Mouse (Mus musculus) urinary bladder, adult 2 months (tissue): Measurements from ENCODE around the gene Ltbp1. TPM values are rescaled to one million over a fixed set of nuclear protein-coding genes. Genes with fewer than 3 reads are reported as not detected.

Experiments
- DNase-seq: peaks from one replicate; pipeline ENCODE4 v3.0.0; 2022; ENCODE audit warnings: low spot score
- polyA plus RNA-seq: library from polyadenylated mRNA; depleted of rRNA; stranded (reverse); fragments of >200 nt; gene quantifications from 2 replicates; pipeline ENCODE4 v1.2.3, GENCODE M21; 2012

The Ltbp1 gene
- polyA plus RNA-seq, 1 experiment, result 26.4 TPM

- DNase-seq, result no peak
Observed at GRCm38 (mm10) chr17:75235781-75236180, 230.4 kb downstream of the Ltbp1 start.

- DNase-seq, result no peak
Observed at GRCm38 (mm10) chr17:75236543-75236942, 231.2 kb downstream of the Ltbp1 start.

- DNase-seq, result no peak
Observed at GRCm38 (mm10) chr17:75237456-75237855, 232.1 kb downstream of the Ltbp1 start.

GRCm38 (mm10) chr17:75238655-75239054 lies 233.3 kb downstream of the Ltbp1 start:
- no peak for DNase-seq

- no peak for DNase-seq
Observed at GRCm38 (mm10) chr17:75239545-75239944, 234.2 kb downstream of the Ltbp1 start.

- no peak for DNase-seq
Observed at GRCm38 (mm10) chr17:75242086-75242485, 236.7 kb downstream of the Ltbp1 start.

- no peak for DNase-seq
Observed at GRCm38 (mm10) chr17:75243221-75243620, 237.9 kb downstream of the Ltbp1 start.

- DNase-seq, result no peak
Observed at GRCm38 (mm10) chr17:75244148-75244547, 238.8 kb downstream of the Ltbp1 start.

- no peak for DNase-seq
Observed at GRCm38 (mm10) chr17:75245085-75245484, 239.7 kb downstream of the Ltbp1 start.

- DNase-seq, result no peak
Observed at GRCm38 (mm10) chr17:75248632-75249031, 243.3 kb downstream of the Ltbp1 start.

- no peak for DNase-seq
Observed at GRCm38 (mm10) chr17:75250571-75250970, 245.2 kb downstream of the Ltbp1 start.

- DNase-seq, result no peak
Observed at GRCm38 (mm10) chr17:75251094-75251493, 245.7 kb downstream of the Ltbp1 start.

- no peak for DNase-seq
Observed at GRCm38 (mm10) chr17:75252540-75252939, 247.2 kb downstream of the Ltbp1 start.

- no peak for DNase-seq
Observed at GRCm38 (mm10) chr17:75254909-75255308, 249.5 kb downstream of the Ltbp1 start.

- no peak for DNase-seq
Observed at GRCm38 (mm10) chr17:75255967-75256366, 250.6 kb downstream of the Ltbp1 start.

- no peak for DNase-seq
Observed at GRCm38 (mm10) chr17:75258427-75258826, 253.1 kb downstream of the Ltbp1 start.

- DNase-seq, result no peak
Observed at GRCm38 (mm10) chr17:75263336-75263990, 258.1 kb downstream of the Ltbp1 start.

- no peak for DNase-seq
Observed at GRCm38 (mm10) chr17:75268506-75268905, 263.1 kb downstream of the Ltbp1 start.

- no peak for DNase-seq
Observed at GRCm38 (mm10) chr17:75272446-75272845, 267.1 kb downstream of the Ltbp1 start.

GRCm38 (mm10) chr17:75273272-75273671 lies 267.9 kb downstream of the Ltbp1 start:
- DNase-seq, result no peak

- DNase-seq, result no peak
Observed at GRCm38 (mm10) chr17:75275302-75275701, 269.9 kb downstream of the Ltbp1 start.

GRCm38 (mm10) chr17:75278106-75278505 lies 272.7 kb downstream of the Ltbp1 start:
- no peak for DNase-seq

- DNase-seq, result no peak
Observed at GRCm38 (mm10) chr17:75278561-75278960, 273.2 kb downstream of the Ltbp1 start.

GRCm38 (mm10) chr17:75281345-75281744 lies 276.0 kb downstream of the Ltbp1 start:
- no peak for DNase-seq
